ENCODE assay signal across 8 mouse cellular contexts in the genomic region with DNA sequence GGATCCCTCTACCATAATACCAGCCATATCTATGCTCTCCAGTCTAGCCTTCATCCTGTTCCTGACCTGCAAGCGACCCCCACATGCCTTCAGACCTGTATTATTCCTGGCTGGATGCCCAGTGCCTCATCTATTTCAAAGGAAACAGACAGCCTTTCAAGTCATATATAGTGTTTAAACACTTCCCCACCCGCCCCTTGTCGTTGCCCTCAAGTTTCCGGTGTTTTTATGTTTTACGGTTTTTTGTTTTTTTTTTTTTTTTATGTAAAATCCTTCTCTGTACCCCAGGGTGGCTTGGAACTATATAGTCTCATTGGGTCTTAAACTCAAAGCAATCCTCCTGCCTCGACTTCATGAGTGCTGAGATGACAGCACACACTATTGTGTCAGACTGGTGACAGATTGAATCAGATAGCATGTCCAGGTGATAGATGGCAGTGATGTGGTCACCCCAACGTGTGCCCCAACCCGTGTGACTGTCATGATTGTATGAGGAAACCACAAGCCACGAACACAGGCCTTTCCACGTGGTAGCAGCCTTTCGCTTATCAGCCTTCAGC. TPM values are rescaled to one million over a fixed set of nuclear protein-coding genes. Genes with fewer than 3 reads are reported as not detected.
DNase-seq lines count a peak whose midpoint lies in the region; ATAC-seq and TF ChIP-seq lines count a peak whose summit lies in the region.

No protein-coding gene starts in this region.

- no peaks in the 10 kb centered on the region for H3K9me3 ChIP-seq in CH12.LX (replicated peaks; ENCODE audit: low read length)
- H3K9me3 ChIP-seq in hindbrain, embryonic 11.5 days (ENCODE audit: control insufficient read depth, low read length): no peaks in the 10 kb centered on the region

- in situ Hi-C loops in CH12.LX (cut with MboI; ENCODE audit: low pct_ligation_motif_present, low pct_unique_long_range_greater_than_20kb, low sequenced_read_pairs): loop anchor here (5.0 kb wide), 1 partner anchor 48 kb away; no protein-coding TSS in a partner anchor

- ATAC-seq in hindbrain, embryonic 11.5 days (ENCODE audit: low FRiP score): no peak
- peak; percentile 74 for ATAC-seq in megakaryocyte, adult 5-6 weeks (ENCODE audit: poor library complexity, severe bottlenecking)

- no peak overlapping the region; the same call in 1 of the 2 replicates for H3K27ac ChIP-seq in CH12.LX (ENCODE audit: insufficient read depth, low read depth)
- no peak overlapping the region for H3K27ac ChIP-seq in hindbrain, embryonic 11.5 days (ENCODE audit: low read depth, low read length)

- TF ChIP-seq EP300 in CH12.LX (IDR thresholded peaks at IDR 0.05; ENCODE audit: low read length): no peak

- H3K27me3 ChIP-seq in CH12.LX (replicated peaks): peaks cover 21% of the 10 kb centered on the region
- H3K27me3 ChIP-seq in hindbrain, embryonic 11.5 days (ENCODE audit: control insufficient read depth, insufficient read depth, low read length): no peaks in the 10 kb centered on the region

- 70% methylated on average over 11 of the region's 11 CpGs for WGBS in hindbrain, embryonic 11.5 days

- dilution Hi-C loops in CH12.LX (cut with MboI; ENCODE audit: extremely low pct_ligation_motif_present, extremely low pct_unique_long_range_greater_than_20kb, low sequenced_read_pairs): no loop called here

- no peak for TF ChIP-seq CTCF in CH12.LX (conservative IDR thresholded peaks at IDR 0.05 in 1 of 2, IDR thresholded peaks at IDR 0.05 in 1 of 2; ENCODE audit: low read depth in 2 of 2, low read length in 2 of 2)

- H3K4me1 ChIP-seq in CH12.LX (ENCODE audit: control insufficient read depth in 1 of 2, insufficient read depth in 2 of 2): peaks cover 7 to 30% of the 10 kb centered on the region in 2 experiments; a peak in 3 of 4 replicates
- no peaks in the 10 kb centered on the region; the same call in 1 of the 2 replicates for H3K4me1 ChIP-seq in hindbrain, embryonic 11.5 days (replicated peaks; ENCODE audit: control insufficient read depth, insufficient read depth, low read length)

- H3K4me3 ChIP-seq in CH12.LX (replicated peaks in 1 of 3; ENCODE audit: low read depth in 2 of 3, low read length in 2 of 3, poor library complexity in 1 of 3): no peak overlapping the region
- peak overlapping the region; percentile 73; the same call in 1 of the 2 replicates for H3K4me3 ChIP-seq in hindbrain, embryonic 11.5 days (ENCODE audit: low read depth, low read length)

- no peak overlapping the region for H3K9ac ChIP-seq in CH12.LX (ENCODE audit: insufficient read depth, low read depth)
- no peak overlapping the region for H3K9ac ChIP-seq in hindbrain, embryonic 11.5 days (ENCODE audit: low read depth, low read length)

- H3K79me2 ChIP-seq in CH12.LX (replicated peaks; ENCODE audit: control insufficient read depth, extremely low read depth, insufficient read depth, poor library complexity, severe bottlenecking): no peaks in the 10 kb centered on the region

- TF ChIP-seq POLR2A in CH12.LX (IDR thresholded peaks at IDR 0.05; ENCODE audit: low read depth, low read length): no peak

- no peak overlapping the region for H3K4me2 ChIP-seq in CH12.LX (ENCODE audit: insufficient read depth, low read depth, poor library complexity, severe bottlenecking)
- H3K4me2 ChIP-seq in hindbrain, embryonic 11.5 days (replicated peaks; ENCODE audit: low read depth, low read length): peak overlapping the region; percentile 85; the same call in 1 of the 2 replicates

- TF ChIP-seq RAD21 in CH12.LX (IDR thresholded peaks at IDR 0.05; ENCODE audit: low read depth, low read length): no peak

- no peaks in the 10 kb centered on the region for H3K36me3 ChIP-seq in CH12.LX (replicated peaks in 1 of 2; ENCODE audit: control insufficient read depth in 1 of 2, insufficient read depth in 1 of 2, low read length in 1 of 2)
- H3K36me3 ChIP-seq in hindbrain, embryonic 11.5 days (ENCODE audit: control insufficient read depth, insufficient read depth, low read length): no peaks in the 10 kb centered on the region

- DNase-seq in embryo, embryonic 10.5 days (ENCODE audit: low spot score): peak; percentile 40
- no peak for DNase-seq in embryo, embryonic 9.5 days (ENCODE audit: extremely low spot score)
- DNase-seq in CH12.LX (ENCODE audit: extremely low read depth): no peak
- peak; percentile 35 for DNase-seq in hindbrain, embryonic 11.5 days (ENCODE audit: low spot score)
- DNase-seq in retina, postnatal 1 day: no peak
- no peak for DNase-seq in layer of hippocampus, postnatal 14 days (ENCODE audit: low spot score in 2 of 2)
- no peak for DNase-seq in ovary, postnatal 14 days (ENCODE audit: low spot score)

TF ChIP-seq in CH12.LX, 34 proteins besides CTCF, POLR2A, EP300 and RAD21:
- TF ChIP-seq MAZ (IDR thresholded peaks at IDR 0.05; ENCODE audit: low read depth, low read length) (no peak), BHLHE40 (IDR thresholded peaks at IDR 0.05; ENCODE audit: low read depth, low read length) (peak; percentile 45; the same call in 1 of the 2 replicates)
TF ChIP-seq in CH12.LX: peak in this region for 1.

RNA-seq across cellular contexts. Expression of a gene that starts 1.5 kb away (rescaled TPM):
- total RNA-seq in CH12.LX (2012; rRNA removed) (2.0 and 2.4 TPM in 2 replicates), CH12.LX (2014; rRNA removed) (0.81 and 1.1 TPM in 2 replicates)
- 3.0 and 3.3 TPM in 2 replicates for polyA plus RNA-seq in CH12.LX (2012; ENCODE audit: insufficient read length, low read depth)
- 21.8 and 24.0 TPM in 2 replicates for polyA plus RNA-seq in hindbrain, embryonic 11.5 days (2014; fragmentation: Nextera tagmentation; extraction: Ambion mirVana)
- total RNA-seq in megakaryocyte, adult 5-6 weeks (2015): 0.09 TPM in 1 of 2 replicates, not detected in the other
- total RNA-seq in megakaryocyte, adult 5-6 weeks (2017): not detected in 2 replicates
- 100 to 1,000 TPM; 157 to 160 TPM for total RNA-seq in layer of hippocampus, postnatal 14 days (2021)

RNA-seq across cellular contexts. Expression of a gene that starts 15.8 kb away (rescaled TPM):
- total RNA-seq in CH12.LX (2012; rRNA removed) (36.0 and 37.1 TPM in 2 replicates), CH12.LX (2014; rRNA removed) (31.2 and 36.6 TPM in 2 replicates)
- 29.2 and 32.1 TPM in 2 replicates for polyA plus RNA-seq in CH12.LX (2012; ENCODE audit: insufficient read length, low read depth)
- 45.1 and 48.3 TPM in 2 replicates for polyA plus RNA-seq in hindbrain, embryonic 11.5 days (2014; fragmentation: Nextera tagmentation; extraction: Ambion mirVana)
- total RNA-seq in megakaryocyte, adult 5-6 weeks (2015): 52.5 and 55.0 TPM in 2 replicates
- 22.9 and 32.7 TPM in 2 replicates for total RNA-seq in megakaryocyte, adult 5-6 weeks (2017)
- total RNA-seq in layer of hippocampus, postnatal 14 days (2021): 10 to 100 TPM; 39.3 to 40.4 TPM

RNA-seq across cellular contexts. Expression of a gene that starts 38.7 kb away (rescaled TPM):
- total RNA-seq in CH12.LX (2012; rRNA removed) (not detected in 2 replicates), CH12.LX (2014; rRNA removed) (not detected in 2 replicates)
- not detected in 2 replicates for polyA plus RNA-seq in CH12.LX (2012; ENCODE audit: insufficient read length, low read depth)
- 3.5 and 5.3 TPM in 2 replicates for polyA plus RNA-seq in hindbrain, embryonic 11.5 days (2014; fragmentation: Nextera tagmentation; extraction: Ambion mirVana)
- total RNA-seq in megakaryocyte, adult 5-6 weeks (2015): not detected in 2 replicates
- total RNA-seq in megakaryocyte, adult 5-6 weeks (2017): not detected in 2 replicates
- total RNA-seq in layer of hippocampus, postnatal 14 days (2021): 1 to 10 TPM; 2.0 to 2.7 TPM

RNA-seq across cellular contexts. Expression of a gene that starts 39.3 kb away (rescaled TPM):
- total RNA-seq in CH12.LX (2012; rRNA removed) (7.2 and 7.5 TPM in 2 replicates), CH12.LX (2014; rRNA removed) (4.1 and 4.9 TPM in 2 replicates)
- 9.2 and 9.6 TPM in 2 replicates for polyA plus RNA-seq in CH12.LX (2012; ENCODE audit: insufficient read length, low read depth)
- 26.2 and 29.2 TPM in 2 replicates for polyA plus RNA-seq in hindbrain, embryonic 11.5 days (2014; fragmentation: Nextera tagmentation; extraction: Ambion mirVana)
- total RNA-seq in megakaryocyte, adult 5-6 weeks (2015): 15.5 and 16.3 TPM in 2 replicates
- total RNA-seq in megakaryocyte, adult 5-6 weeks (2017): 3.5 and 10.0 TPM in 2 replicates
- 10 to 100 TPM; 37.0 to 37.4 TPM for total RNA-seq in layer of hippocampus, postnatal 14 days (2021)

RNA-seq across cellular contexts. Expression of a gene that starts 40.0 kb away (rescaled TPM):
- total RNA-seq in CH12.LX (2012; rRNA removed) (62.1 and 70.0 TPM in 2 replicates), CH12.LX (2014; rRNA removed) (60.7 and 79.1 TPM in 2 replicates)
- 118 and 141 TPM in 2 replicates for polyA plus RNA-seq in CH12.LX (2012; ENCODE audit: insufficient read length, low read depth)
- 113 and 118 TPM in 2 replicates for polyA plus RNA-seq in hindbrain, embryonic 11.5 days (2014; fragmentation: Nextera tagmentation; extraction: Ambion mirVana)
- 29.4 and 34.2 TPM in 2 replicates for total RNA-seq in megakaryocyte, adult 5-6 weeks (2015)
- 24.2 and 27.6 TPM in 2 replicates for total RNA-seq in megakaryocyte, adult 5-6 weeks (2017)
- total RNA-seq in layer of hippocampus, postnatal 14 days (2021): 10 to 100 TPM; 49.4 to 51.6 TPM

Comparison
In these comparisons a context has a peak if more than half of its experiments do, and no peak if none do; other contexts are left out.
1. DNase-seq: peak in embryo, embryonic 10.5 days (single experiment) and hindbrain, embryonic 11.5 days (single experiment); none in embryo, embryonic 9.5 days (single experiment), CH12.LX (single experiment), retina, postnatal 1 day (single experiment), layer of hippocampus, postnatal 14 days (0 of 2) and ovary, postnatal 14 days (single experiment).
2. RNA of a gene that starts 1.5 kb away (total RNA-seq): 157 to 160 TPM in layer of hippocampus, postnatal 14 days; 0.81 to 2.4 TPM in CH12.LX and 0.09 TPM in megakaryocyte, adult 5-6 weeks; every median in the first group is over 10 times any median in the second.